Mouse (Mus musculus) liver, embryonic 12.5 days (tissue): ENCODE data around the gene Spata16. TPM values are rescaled to one million over a fixed set of nuclear protein-coding genes. Genes with fewer than 3 reads are reported as not detected.

Source experiments
- ATAC-seq: fragments of 200-750 bp; cut with Nextera tagmentation; 2 replicates; pipeline ENCODE4 v1.8.0; 2017; ENCODE audit warnings: moderate number of reproducible peaks, mild to moderate bottlenecking, moderate library complexity
- H3K27ac ChIP-seq: fragments of 300-500 bp; sonication (generic); 2 replicates; pipeline ENCODE4 v1.5.1; 2016; ENCODE audit warnings: mild to moderate bottlenecking
- H3K27me3 ChIP-seq: fragments of 300-500 bp; sonication (generic); replicated peaks from 2 replicates; pipeline ENCODE4 v1.6.1; 2016; ENCODE audit warnings: mild to moderate bottlenecking, moderate library complexity
- H3K36me3 ChIP-seq: fragments of 300-500 bp; sonication (generic); 2 replicates; pipeline ENCODE4 v1.6.1; 2016; ENCODE audit warnings: mild to moderate bottlenecking, moderate library complexity
- H3K4me1 ChIP-seq: fragments of 300-500 bp; sonication (generic); 2 replicates; pipeline ENCODE4 v1.6.1; 2016
- H3K4me2 ChIP-seq: fragments of 300-500 bp; sonication (generic); 2 replicates; pipeline ENCODE4 v1.6.1; 2016; ENCODE audit warnings: mild to moderate bottlenecking, moderate library complexity
- H3K4me3 ChIP-seq: fragments of 300-500 bp; sonication (generic); 2 replicates; pipeline ENCODE4 v1.5.1; 2016; ENCODE audit warnings: mild to moderate bottlenecking, moderate library complexity
- H3K9ac ChIP-seq: fragments of 300-500 bp; sonication (generic); 2 replicates; pipeline ENCODE4 v1.6.1; 2016; ENCODE audit warnings: mild to moderate bottlenecking, moderate library complexity
- H3K9me3 ChIP-seq: fragments of 300-500 bp; sonication (generic); replicated peaks from 2 replicates; pipeline ENCODE4 v1.6.1; 2016; ENCODE audit warnings: mild to moderate bottlenecking, moderate library complexity
- WGBS: fragments of 180-500 bp; shearing (Covaris S2); methylation state at CpG from one replicate; pipeline ENCODE4 v1.1.7; 2016; ENCODE audit not compliant: insufficient replicate concordance; 5-methylcytosine and 5-hydroxymethylcytosine counted together
- polyA plus RNA-seq: library from polyadenylated mRNA; unstranded; fragments of >200 nt; fragmentation: Nextera tagmentation; extraction: Ambion mirVana; gene quantifications from 2 replicates; pipeline ENCODE4 v1.2.1, GENCODE M21; 2016

Gene Spata16
- polyA plus RNA-seq, 1 experiment from 2014 or later: not detected

DNA sequence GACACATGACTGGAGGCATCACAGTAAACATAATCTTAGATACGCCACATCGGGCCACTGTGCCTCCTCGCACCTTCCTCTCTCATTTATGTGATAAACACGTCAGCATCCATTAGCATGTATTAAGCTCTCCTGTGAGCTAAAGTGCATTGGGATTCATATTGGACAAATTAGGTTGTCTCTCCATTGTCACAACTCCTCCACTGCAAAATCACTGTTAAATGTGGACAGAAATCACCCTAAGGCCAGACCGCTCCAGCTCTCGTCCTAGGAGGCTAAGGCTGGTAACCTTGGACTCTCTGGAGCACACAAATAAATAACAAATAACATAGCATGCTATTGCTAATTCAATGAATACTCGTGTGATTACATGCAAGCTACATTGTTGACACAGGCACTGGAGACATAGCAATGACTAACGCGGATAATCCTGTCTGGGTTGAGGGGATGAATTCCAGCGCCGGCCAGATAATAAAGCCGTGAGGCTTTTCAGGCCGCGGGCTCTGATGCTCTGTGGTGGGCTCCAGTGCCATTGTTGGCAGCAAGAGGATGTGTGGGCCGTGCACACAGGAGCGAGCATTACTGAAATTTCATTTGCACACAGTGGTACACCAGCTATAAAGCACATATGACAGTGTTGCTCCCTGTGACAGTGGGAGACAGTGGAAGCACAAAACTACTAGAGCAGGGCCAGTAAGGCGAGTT lies 197.8 kb downstream of the Spata16 start:
- Histone ChIP-seq H3K4me3 (no peak overlapping the region), H3K4me1 (no peaks in the 10 kb centered on the region), H3K36me3 (no peaks in the 10 kb centered on the region), H3K9ac (no peak overlapping the region), H3K4me2 (no peak overlapping the region), H3K27me3 (no peaks in the 10 kb centered on the region), H3K27ac (no peak overlapping the region), H3K9me3 (no peaks in the 10 kb centered on the region)
- WGBS: 76% methylated on average over 17 of the region's 17 CpGs
- no peak for ATAC-seq

DNA sequence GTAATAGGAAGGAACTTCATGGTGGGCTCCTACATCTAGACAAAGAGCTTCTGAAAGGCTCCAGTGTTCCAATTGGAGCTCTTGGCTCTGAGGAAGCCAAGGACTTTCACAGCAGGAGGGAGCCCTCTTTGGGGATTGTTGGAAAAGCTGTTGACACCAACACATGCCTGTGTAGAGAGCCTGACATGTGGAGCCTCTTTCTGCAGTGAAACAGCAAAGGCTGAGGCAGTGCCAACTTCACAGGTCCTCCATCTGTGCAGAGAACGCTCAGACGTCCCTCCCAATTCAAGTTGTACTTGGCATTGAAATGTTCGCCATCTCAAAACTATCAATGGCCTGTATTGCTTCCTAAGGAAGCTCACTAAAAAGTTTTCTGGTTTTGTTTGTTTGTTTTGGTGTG lies 207.6 kb downstream of the Spata16 start:
- H3K36me3 ChIP-seq: no peaks in the 10 kb centered on the region
- no peak overlapping the region for H3K4me3 ChIP-seq
- H3K9me3 ChIP-seq: no peaks in the 10 kb centered on the region
- no peak for ATAC-seq
- H3K4me2 ChIP-seq: no peak overlapping the region
- H3K27ac ChIP-seq: no peak overlapping the region
- H3K4me1 ChIP-seq: no peaks in the 10 kb centered on the region
- H3K27me3 ChIP-seq: no peaks in the 10 kb centered on the region
- WGBS: 72% methylated on average over 3 of the region's 3 CpGs
- no peak overlapping the region for H3K9ac ChIP-seq

DNA sequence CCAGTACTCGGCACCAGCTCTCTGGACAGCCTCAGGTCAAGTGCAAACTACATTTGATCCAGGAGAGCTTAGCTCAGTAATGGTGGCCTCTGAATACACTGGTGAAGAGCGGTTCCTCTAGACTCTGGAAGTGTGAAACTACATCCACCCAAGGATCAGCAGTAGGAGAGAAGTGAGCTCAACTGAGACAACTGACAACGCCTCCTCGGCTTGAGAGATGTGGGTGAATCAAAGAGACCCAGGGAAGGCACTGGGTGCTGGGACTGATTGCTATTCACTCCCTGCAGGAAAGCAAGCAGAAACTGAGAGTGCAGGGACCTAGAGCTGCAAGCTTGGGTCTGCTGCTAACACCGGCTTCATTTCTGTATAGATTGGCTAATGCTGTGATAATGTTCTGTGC lies 210.5 kb downstream of the Spata16 start:
- Histone ChIP-seq H3K4me3 (no peak overlapping the region), H3K9me3 (no peaks in the 10 kb centered on the region), H3K4me2 (no peak overlapping the region), H3K4me1 (no peaks in the 10 kb centered on the region), H3K9ac (no peak overlapping the region), H3K27ac (no peak overlapping the region), H3K36me3 (no peaks in the 10 kb centered on the region), H3K27me3 (no peaks in the 10 kb centered on the region)
- 71% methylated on average over 5 of the region's 5 CpGs for WGBS
- no peak for ATAC-seq

DNA sequence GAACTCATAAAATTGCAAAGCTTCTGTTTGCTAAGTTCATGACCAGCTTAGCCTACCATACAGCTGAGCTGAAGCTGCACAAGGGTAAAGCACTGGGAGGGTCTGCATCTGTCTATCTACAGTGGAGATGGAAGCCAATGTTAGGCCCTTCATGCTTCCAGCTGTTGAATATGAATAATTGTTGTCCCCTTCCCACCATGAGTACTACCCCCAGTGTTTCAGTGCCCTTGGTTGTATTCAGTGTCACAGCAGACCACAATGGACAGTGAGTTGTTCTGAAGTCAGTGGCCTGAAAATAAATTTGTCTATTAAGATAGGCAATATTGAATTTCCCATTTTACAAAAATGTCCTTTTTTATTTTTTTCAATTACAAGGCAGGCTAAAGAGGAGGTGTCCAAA lies 212.8 kb downstream of the Spata16 start:
- H3K4me3 ChIP-seq: no peak overlapping the region
- H3K27me3 ChIP-seq: no peaks in the 10 kb centered on the region
- no peaks in the 10 kb centered on the region for H3K4me1 ChIP-seq
- ATAC-seq: no peak
- no peaks in the 10 kb centered on the region for H3K36me3 ChIP-seq
- no peaks in the 10 kb centered on the region for H3K9me3 ChIP-seq
- H3K9ac ChIP-seq: no peak overlapping the region
- H3K4me2 ChIP-seq: no peak overlapping the region
- H3K27ac ChIP-seq: no peak overlapping the region

DNA sequence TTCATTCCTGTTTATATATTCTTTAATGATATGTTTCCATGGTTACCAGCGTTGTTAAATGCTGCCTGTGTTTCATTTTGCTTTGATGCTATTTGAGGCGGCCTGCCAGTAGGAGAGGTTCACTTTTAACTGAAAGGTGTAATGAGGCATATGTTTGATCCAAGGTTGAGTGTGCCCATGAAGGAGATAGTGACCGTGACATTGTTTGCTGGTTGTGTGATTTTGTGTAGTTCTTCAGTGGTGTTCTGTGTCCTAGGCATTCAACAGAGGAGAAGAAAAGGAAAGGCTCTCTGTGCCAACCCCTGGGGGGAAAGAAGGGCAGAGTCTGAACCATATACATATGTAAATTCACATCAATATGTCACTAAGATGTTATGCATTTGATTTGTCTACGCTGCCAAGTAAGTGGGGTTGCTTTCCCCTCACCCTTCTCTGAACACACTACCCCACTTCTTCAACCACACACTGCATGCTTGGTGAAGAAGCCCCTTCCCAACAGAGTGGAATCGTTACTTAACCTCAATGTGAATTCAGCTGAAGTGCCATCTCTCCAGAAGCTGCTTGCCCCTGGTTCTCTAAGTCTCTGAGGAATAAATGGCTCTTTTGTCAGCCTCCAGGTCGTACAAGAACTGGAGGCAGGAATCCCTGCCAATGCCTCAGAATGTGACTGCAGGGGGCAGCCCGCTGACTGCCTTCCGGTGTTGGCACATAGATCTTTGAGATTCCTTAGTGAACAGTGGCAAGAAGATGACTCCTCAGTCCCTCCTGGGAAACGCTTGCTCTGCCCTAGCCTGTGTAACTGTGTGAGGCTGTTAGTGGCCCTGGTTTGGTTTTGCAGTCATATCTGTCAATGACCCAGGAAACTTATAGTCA lies 213.5 kb downstream of the Spata16 start:
- H3K4me2 ChIP-seq: no peak overlapping the region
- H3K4me1 ChIP-seq: no peaks in the 10 kb centered on the region
- no peaks in the 10 kb centered on the region for H3K9me3 ChIP-seq
- H3K4me3 ChIP-seq: no peak overlapping the region
- H3K36me3 ChIP-seq: no peaks in the 10 kb centered on the region
- ATAC-seq: no peak
- no peak overlapping the region for H3K27ac ChIP-seq
- no peaks in the 10 kb centered on the region for H3K27me3 ChIP-seq
- H3K9ac ChIP-seq: no peak overlapping the region
- 63% methylated on average over 9 of the region's 9 CpGs for WGBS

DNA sequence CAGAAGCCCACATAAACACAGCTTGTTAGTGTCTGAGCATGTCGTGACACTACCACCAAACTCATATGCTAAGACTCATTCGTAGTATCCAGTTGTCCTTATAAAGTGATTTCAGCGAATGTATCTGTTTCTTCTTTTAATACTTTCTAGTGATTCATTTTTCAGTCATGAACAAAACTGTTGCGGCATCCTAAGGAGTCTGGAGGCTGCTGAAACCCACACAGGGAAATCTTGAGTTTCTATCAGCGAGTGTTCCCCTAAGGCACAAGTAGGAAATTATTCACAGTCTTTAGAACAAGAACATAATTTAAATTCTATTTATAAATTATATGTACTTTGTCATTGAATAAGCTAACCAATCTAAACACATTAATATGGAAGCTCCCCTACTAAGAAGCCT lies 216.1 kb downstream of the Spata16 start:
- Histone ChIP-seq H3K4me2 (no peak overlapping the region), H3K36me3 (no peaks in the 10 kb centered on the region), H3K4me1 (no peaks in the 10 kb centered on the region), H3K27me3 (no peaks in the 10 kb centered on the region), H3K27ac (no peak overlapping the region), H3K9ac (no peak overlapping the region), H3K9me3 (no peaks in the 10 kb centered on the region), H3K4me3 (no peak overlapping the region)
- ATAC-seq: no peak
- 61% methylated on average over 5 of the region's 5 CpGs for WGBS

DNA sequence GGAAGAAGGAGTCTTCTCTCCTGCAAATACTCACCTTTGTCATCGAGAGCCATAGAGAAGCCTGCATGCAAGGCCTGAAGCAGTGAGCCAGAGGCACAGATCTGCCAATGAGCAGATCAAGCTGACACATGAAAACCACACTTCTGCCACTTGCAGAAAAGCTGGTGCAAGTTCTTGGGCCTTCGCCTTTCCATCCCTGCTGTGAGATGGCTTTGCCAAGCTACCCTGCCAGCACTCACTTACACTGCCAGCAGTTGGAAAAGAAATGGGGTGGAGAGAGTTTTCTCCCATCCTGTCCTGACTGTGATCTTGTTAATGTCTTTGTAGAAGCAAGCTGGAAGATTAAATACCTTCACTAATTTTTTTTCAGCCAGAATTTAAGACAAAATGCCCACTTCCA lies 237.3 kb downstream of the Spata16 start:
- ATAC-seq: no peak
- WGBS: 50% methylated on average over 2 of the region's 2 CpGs
- Histone ChIP-seq H3K4me2 (no peak overlapping the region), H3K27me3 (no peaks in the 10 kb centered on the region), H3K4me1 (no peaks in the 10 kb centered on the region), H3K9ac (no peak overlapping the region), H3K36me3 (no peaks in the 10 kb centered on the region), H3K9me3 (no peaks in the 10 kb centered on the region), H3K27ac (no peak overlapping the region), H3K4me3 (no peak overlapping the region)

DNA sequence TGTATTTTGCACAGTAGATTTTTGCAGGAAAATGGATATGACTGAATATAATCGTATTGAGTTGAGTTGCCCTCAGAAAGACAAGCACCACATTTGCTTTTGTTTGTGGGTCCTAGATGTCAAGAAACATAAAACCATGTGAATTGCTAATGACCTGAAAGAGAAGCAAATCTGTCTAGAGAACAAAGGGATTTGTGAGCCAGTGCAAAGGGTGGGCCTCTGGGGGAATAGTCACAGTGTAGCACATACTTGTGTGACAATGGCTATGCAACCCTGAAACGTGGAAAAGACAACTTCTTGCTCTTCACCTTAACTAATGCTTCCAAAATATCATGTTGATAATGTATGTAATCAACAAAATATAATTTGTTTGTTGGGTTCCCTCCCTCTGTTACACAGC lies 239.9 kb downstream of the Spata16 start:
- H3K27ac ChIP-seq: no peak overlapping the region
- no peak for ATAC-seq
- WGBS: 47% methylated on average over 2 of the region's 2 CpGs
- H3K4me3 ChIP-seq: no peak overlapping the region
- no peaks in the 10 kb centered on the region for H3K27me3 ChIP-seq
- no peak overlapping the region for H3K9ac ChIP-seq
- no peaks in the 10 kb centered on the region for H3K36me3 ChIP-seq
- no peaks in the 10 kb centered on the region for H3K9me3 ChIP-seq
- no peaks in the 10 kb centered on the region for H3K4me1 ChIP-seq
- H3K4me2 ChIP-seq: no peak overlapping the region

DNA sequence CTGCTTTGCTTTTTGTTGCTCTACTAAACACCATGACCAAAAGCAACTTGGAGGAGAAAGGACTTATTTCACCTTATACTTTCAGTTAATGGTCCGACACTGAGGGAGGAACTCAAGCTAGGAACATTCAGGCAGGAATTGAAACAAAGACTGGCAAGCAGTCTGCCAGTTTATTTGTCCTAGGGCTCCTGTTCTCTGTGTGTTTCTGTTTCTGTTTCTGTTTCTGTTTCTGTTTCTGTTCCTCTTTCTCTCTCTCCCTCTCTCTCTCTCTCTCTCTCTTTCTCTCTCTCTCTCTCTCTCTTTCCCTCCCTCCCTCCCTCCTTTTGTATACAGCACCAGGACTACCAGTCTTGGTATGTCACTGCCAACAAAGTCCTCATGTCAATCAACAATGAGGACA lies 279.2 kb downstream of the Spata16 start:
- WGBS: 49% methylated on average over 1 of the region's 1 CpGs
- H3K4me3 ChIP-seq: no peak overlapping the region
- no peaks in the 10 kb centered on the region for H3K9me3 ChIP-seq
- ATAC-seq: no peak
- H3K9ac ChIP-seq: no peak overlapping the region
- H3K27ac ChIP-seq: no peak overlapping the region
- H3K36me3 ChIP-seq: no peaks in the 10 kb centered on the region
- no peaks in the 10 kb centered on the region for H3K4me1 ChIP-seq
- no peaks in the 10 kb centered on the region for H3K27me3 ChIP-seq
- no peak overlapping the region for H3K4me2 ChIP-seq

DNA sequence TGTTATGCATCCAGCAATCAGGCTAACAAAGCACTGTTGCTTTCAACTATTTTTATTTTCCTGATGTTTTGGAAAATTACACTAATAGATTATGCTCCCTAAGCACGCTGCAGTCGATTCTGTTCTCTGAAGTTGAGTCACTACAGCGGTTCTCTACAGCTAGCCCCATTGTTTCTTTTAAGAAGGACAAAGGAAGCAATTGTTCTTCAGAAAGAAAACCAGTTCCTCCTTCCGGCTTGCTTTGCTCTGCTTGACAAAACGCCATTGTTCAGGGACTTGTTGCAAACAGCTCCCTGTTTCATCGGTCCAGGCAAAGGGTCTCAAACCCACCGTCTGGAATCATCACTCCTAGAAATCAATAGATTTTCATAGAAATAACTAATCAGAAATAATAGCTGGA lies 283.6 kb downstream of the Spata16 start:
- Histone ChIP-seq H3K36me3 (no peaks in the 10 kb centered on the region), H3K27me3 (no peaks in the 10 kb centered on the region), H3K9me3 (peaks cover 9% of the 10 kb centered on the region; the same call in 1 of the 2 replicates), H3K9ac (no peak overlapping the region), H3K4me1 (no peaks in the 10 kb centered on the region), H3K4me2 (no peak overlapping the region), H3K27ac (no peak overlapping the region), H3K4me3 (no peak overlapping the region)
- 42% methylated on average over 7 of the region's 7 CpGs for WGBS
- ATAC-seq: no peak

DNA sequence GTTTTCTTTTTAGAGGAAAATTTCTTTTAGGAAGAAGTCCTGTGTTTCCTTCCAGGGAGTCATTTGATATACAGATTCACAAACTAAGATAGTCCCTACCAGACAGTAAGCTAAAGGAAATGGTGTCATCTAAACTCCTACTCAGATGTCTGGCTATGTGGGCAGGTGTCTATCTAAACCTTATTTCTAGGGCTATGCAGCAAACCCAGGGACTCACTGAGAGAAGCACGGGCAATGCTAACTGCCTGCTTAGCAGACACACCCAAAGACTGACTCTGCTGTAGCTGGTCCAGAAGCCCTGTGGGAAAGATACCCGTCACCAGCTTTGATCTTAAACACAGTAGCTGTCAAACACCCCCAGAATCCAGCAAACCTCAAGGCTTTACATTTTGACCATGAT lies 284.2 kb downstream of the Spata16 start:
- Histone ChIP-seq H3K4me2 (no peak overlapping the region), H3K27ac (no peak overlapping the region), H3K9me3 (peaks cover 9% of the 10 kb centered on the region; the same call in 1 of the 2 replicates), H3K4me3 (no peak overlapping the region), H3K4me1 (no peaks in the 10 kb centered on the region), H3K27me3 (no peaks in the 10 kb centered on the region), H3K36me3 (no peaks in the 10 kb centered on the region), H3K9ac (no peak overlapping the region)
- no peak for ATAC-seq
- 67% methylated on average over 2 of the region's 2 CpGs for WGBS

DNA sequence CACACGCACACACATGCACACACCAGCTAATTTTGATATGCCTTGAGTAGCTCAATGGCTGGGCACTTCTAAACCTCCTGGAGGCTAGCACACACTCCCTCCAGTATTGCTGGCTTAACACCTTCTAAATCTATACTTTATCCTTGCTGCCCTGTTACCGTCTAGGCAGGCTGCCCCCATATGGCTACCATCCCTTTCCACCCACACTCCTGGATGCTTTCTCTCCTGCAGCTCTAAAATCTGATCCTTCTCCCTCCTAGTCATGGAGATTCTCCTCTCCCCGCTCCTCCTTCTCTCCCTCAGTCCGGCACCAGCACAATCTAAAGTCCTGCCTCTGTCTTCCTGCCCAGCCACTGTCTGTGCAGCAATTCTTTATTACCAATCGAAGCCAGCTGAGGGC lies 286.0 kb downstream of the Spata16 start:
- no peaks in the 10 kb centered on the region for H3K4me1 ChIP-seq
- H3K9ac ChIP-seq: no peak overlapping the region
- no peak overlapping the region for H3K27ac ChIP-seq
- ATAC-seq: no peak
- WGBS: 69% methylated on average over 5 of the region's 5 CpGs
- no peak overlapping the region for H3K4me3 ChIP-seq
- no peaks in the 10 kb centered on the region for H3K36me3 ChIP-seq
- no peak overlapping the region for H3K4me2 ChIP-seq
- peaks cover 9% of the 10 kb centered on the region; the same call in 1 of the 2 replicates for H3K9me3 ChIP-seq
- H3K27me3 ChIP-seq: no peaks in the 10 kb centered on the region
